Mouse (Mus musculus): Measurements from ENCODE around the gene Lipe.

Gene Lipe

GRCm38 (mm10) chr7:25394754-25395153 lies 3.8 kb downstream of the Lipe start:
- Histone ChIP-seq H3K9me3 (ENCODE audit: low read length) (no peaks in the 10 kb centered on the region), H3K36me3 (ENCODE audit: insufficient read depth, low read length) (peaks cover 28% of the 10 kb centered on the region), H3K4me1 (replicated peaks; ENCODE audit: low read depth, low read length) (peaks cover 59% of the 10 kb centered on the region), H3K4me3 (replicated peaks; ENCODE audit: low read length) (peak overlapping the region; percentile 89), H3K27me3 (ENCODE audit: insufficient read depth, low read length) (peaks cover 27% of the 10 kb centered on the region)
- TF ChIP-seq CTCF (conservative IDR thresholded peaks at IDR 0.05; ENCODE audit: low read length), result no peak

GRCm38 (mm10) chr7:25393451-25394210 lies 4.9 kb downstream of the Lipe start:
- Histone ChIP-seq H3K9me3 (ENCODE audit: low read length) (no peaks in the 10 kb centered on the region), H3K36me3 (ENCODE audit: insufficient read depth, low read length) (peaks cover 30% of the 10 kb centered on the region), H3K4me3 (replicated peaks; ENCODE audit: low read length) (no peak overlapping the region), H3K27me3 (ENCODE audit: insufficient read depth, low read length) (peaks cover 27% of the 10 kb centered on the region), H3K4me1 (replicated peaks; ENCODE audit: low read depth, low read length) (peaks cover 68% of the 10 kb centered on the region)
- TF ChIP-seq CTCF (conservative IDR thresholded peaks at IDR 0.05; ENCODE audit: low read length) (no peak), POU5F1 (IDR thresholded peaks at IDR 0.05; ENCODE audit: borderline replicate concordance, low read length) (no peak), NANOG (IDR thresholded peaks at IDR 0.05; ENCODE audit: borderline replicate concordance, low read length) (no peak)

GRCm38 (mm10) chr7:25392851-25393250 lies 5.7 kb downstream of the Lipe start:
- Histone ChIP-seq H3K27me3 (ENCODE audit: insufficient read depth, low read length) (peaks cover 20% of the 10 kb centered on the region), H3K9me3 (ENCODE audit: low read length) (no peaks in the 10 kb centered on the region), H3K4me3 (replicated peaks; ENCODE audit: low read length) (no peak overlapping the region), H3K4me1 (replicated peaks; ENCODE audit: low read depth, low read length) (peaks cover 68% of the 10 kb centered on the region), H3K36me3 (ENCODE audit: insufficient read depth, low read length) (peaks cover 30% of the 10 kb centered on the region)
- TF ChIP-seq NANOG (IDR thresholded peaks at IDR 0.05; ENCODE audit: borderline replicate concordance, low read length), result no peak
- no peak for TF ChIP-seq POU5F1 (IDR thresholded peaks at IDR 0.05; ENCODE audit: borderline replicate concordance, low read length)
- TF ChIP-seq CTCF (conservative IDR thresholded peaks at IDR 0.05; ENCODE audit: low read length), result no peak

- peaks cover 14% of the 10 kb centered on the region for H3K27me3 ChIP-seq (ENCODE audit: insufficient read depth, low read length)
- peaks cover 37% of the 10 kb centered on the region for H3K36me3 ChIP-seq (ENCODE audit: insufficient read depth, low read length)
- peaks cover 59% of the 10 kb centered on the region for H3K4me1 ChIP-seq (replicated peaks; ENCODE audit: low read depth, low read length)
- H3K9me3 ChIP-seq (ENCODE audit: low read length), result no peaks in the 10 kb centered on the region
- H3K4me3 ChIP-seq (replicated peaks; ENCODE audit: low read length), result no peak overlapping the region
- no peak for TF ChIP-seq CTCF (conservative IDR thresholded peaks at IDR 0.05; ENCODE audit: low read length)
- no peak for TF ChIP-seq POU5F1 (IDR thresholded peaks at IDR 0.05; ENCODE audit: borderline replicate concordance, low read length)
- TF ChIP-seq NANOG (IDR thresholded peaks at IDR 0.05; ENCODE audit: borderline replicate concordance, low read length), result no peak
Observed at GRCm38 (mm10) chr7:25391856-25392453, 6.6 kb downstream of the Lipe start.

- peaks cover 50% of the 10 kb centered on the region for H3K4me1 ChIP-seq (replicated peaks; ENCODE audit: low read depth, low read length)
- no peak overlapping the region for H3K4me3 ChIP-seq (replicated peaks; ENCODE audit: low read length)
- H3K9me3 ChIP-seq (ENCODE audit: low read length), result no peaks in the 10 kb centered on the region
- peaks cover 14% of the 10 kb centered on the region for H3K27me3 ChIP-seq (ENCODE audit: insufficient read depth, low read length)
- peaks cover 47% of the 10 kb centered on the region for H3K36me3 ChIP-seq (ENCODE audit: insufficient read depth, low read length)
- TF ChIP-seq NANOG (IDR thresholded peaks at IDR 0.05; ENCODE audit: borderline replicate concordance, low read length) (no peak), CTCF (conservative IDR thresholded peaks at IDR 0.05; ENCODE audit: low read length) (no peak), POU5F1 (IDR thresholded peaks at IDR 0.05; ENCODE audit: borderline replicate concordance, low read length) (no peak)
Observed at GRCm38 (mm10) chr7:25390986-25391385, 7.5 kb downstream of the Lipe start.

GRCm38 (mm10) chr7:25390054-25390770 lies 8.3 kb downstream of the Lipe start:
- TF ChIP-seq CTCF (conservative IDR thresholded peaks at IDR 0.05; ENCODE audit: low read length), result no peak
- TF ChIP-seq NANOG (IDR thresholded peaks at IDR 0.05; ENCODE audit: borderline replicate concordance, low read length), result no peak
- no peak for TF ChIP-seq POU5F1 (IDR thresholded peaks at IDR 0.05; ENCODE audit: borderline replicate concordance, low read length)
- Histone ChIP-seq H3K4me3 (replicated peaks; ENCODE audit: low read length) (no peak overlapping the region), H3K4me1 (replicated peaks; ENCODE audit: low read depth, low read length) (peaks cover 50% of the 10 kb centered on the region), H3K36me3 (ENCODE audit: insufficient read depth, low read length) (peaks cover 54% of the 10 kb centered on the region), H3K27me3 (ENCODE audit: insufficient read depth, low read length) (peaks cover 14% of the 10 kb centered on the region), H3K9me3 (ENCODE audit: low read length) (no peaks in the 10 kb centered on the region)

GRCm38 (mm10) chr7:25388916-25389315 lies 9.6 kb downstream of the Lipe start:
- H3K9me3 ChIP-seq (ENCODE audit: low read length), result no peaks in the 10 kb centered on the region
- H3K4me1 ChIP-seq (replicated peaks; ENCODE audit: low read depth, low read length), result peaks cover 47% of the 10 kb centered on the region
- no peak overlapping the region for H3K4me3 ChIP-seq (replicated peaks; ENCODE audit: low read length)
- peaks cover 66% of the 10 kb centered on the region for H3K36me3 ChIP-seq (ENCODE audit: insufficient read depth, low read length)
- TF ChIP-seq POU5F1 (IDR thresholded peaks at IDR 0.05; ENCODE audit: borderline replicate concordance, low read length) (no peak), CTCF (conservative IDR thresholded peaks at IDR 0.05; ENCODE audit: low read length) (no peak), NANOG (IDR thresholded peaks at IDR 0.05; ENCODE audit: borderline replicate concordance, low read length) (no peak)
- peaks cover 4% of the 10 kb centered on the region for H3K27me3 ChIP-seq (ENCODE audit: insufficient read depth, low read length)

GRCm38 (mm10) chr7:25387811-25388440 lies 10.6 kb downstream of the Lipe start:
- no peaks in the 10 kb centered on the region for H3K9me3 ChIP-seq (ENCODE audit: low read length)
- H3K36me3 ChIP-seq (ENCODE audit: insufficient read depth, low read length), result peaks cover 69% of the 10 kb centered on the region
- TF ChIP-seq NANOG (IDR thresholded peaks at IDR 0.05; ENCODE audit: borderline replicate concordance, low read length) (no peak), POU5F1 (IDR thresholded peaks at IDR 0.05; ENCODE audit: borderline replicate concordance, low read length) (no peak), CTCF (conservative IDR thresholded peaks at IDR 0.05; ENCODE audit: low read length) (no peak)
- H3K4me3 ChIP-seq (replicated peaks; ENCODE audit: low read length), result no peak overlapping the region
- H3K27me3 ChIP-seq (ENCODE audit: insufficient read depth, low read length), result no peaks in the 10 kb centered on the region; the same call in 1 of the 2 replicates
- peaks cover 48% of the 10 kb centered on the region for H3K4me1 ChIP-seq (replicated peaks; ENCODE audit: low read depth, low read length)

All from E14TG2a.4 (cell line).